Mouse (Mus musculus) heart, adult 2 months (tissue): ENCODE data around the gene Cmss1. TPM values are rescaled to one million over a fixed set of nuclear protein-coding genes. Genes with fewer than 3 reads are reported as not detected.

Experiments
- DNase-seq, 2 experiments: peaks; one replicate each; pipeline ENCODE4 v3.0.0; 2021
- H3K27ac ChIP-seq: fragments of 200-600 bp; 2 replicates; pipeline ENCODE4 v1.8.1; 2022
- H3K27me3 ChIP-seq: fragments of 200-500 bp; 2 replicates; pipeline ENCODE4 v1.6.1; 2012; ENCODE audit warnings: mild to moderate bottlenecking, low read length, inconsistent platforms, mixed read lengths; ENCODE audit not compliant: control insufficient read depth, insufficient read depth
- H3K36me3 ChIP-seq: fragments of 200-500 bp; 2 replicates; pipeline ENCODE4 v1.6.1; 2012; ENCODE audit warnings: low read length, inconsistent platforms; ENCODE audit not compliant: control insufficient read depth, insufficient read depth
- H3K4me1 ChIP-seq: fragments of 200-500 bp; 2 replicates; pipeline ENCODE4 v1.6.1; 2011; ENCODE audit warnings: low read length; ENCODE audit not compliant: control insufficient read depth, insufficient read depth
- H3K4me3 ChIP-seq: fragments of 200-600 bp; 2 replicates; pipeline ENCODE4 v1.8.1; 2022
- H3K79me2 ChIP-seq: fragments of 200-500 bp; replicated peaks from 2 replicates; pipeline ENCODE4 v1.6.1; 2012; ENCODE audit warnings: mild to moderate bottlenecking, inconsistent platforms, low read length, moderate library complexity, mixed read lengths; ENCODE audit not compliant: control insufficient read depth, insufficient read depth
- H3K9ac ChIP-seq: fragments of 200-500 bp; 2 replicates; pipeline ENCODE4 v1.6.1; 2012; ENCODE audit warnings: low read depth, mild to moderate bottlenecking, control low read depth, inconsistent platforms, low read length, mixed read lengths
- CTCF ChIP-seq: fragments of 200-600 bp; IDR thresholded peaks from 2 replicates; pipeline ENCODE4 v1.8.1; 2022; ENCODE audit warnings: antibody characterized with exemption, mild to moderate bottlenecking, moderate library complexity
- EP300 ChIP-seq: fragments of 200-500 bp; IDR thresholded peaks from 2 replicates; pipeline ENCODE4 v1.6.1; 2011; ENCODE audit warnings: low read depth, low read length, control low read depth; ENCODE audit not compliant: insufficient read depth
- POLR2A ChIP-seq: fragments of 200-500 bp; IDR thresholded peaks from 2 replicates; pipeline ENCODE4 v1.6.1; 2011; ENCODE audit warnings: mild to moderate bottlenecking, low read depth, low read length, control low read depth; ENCODE audit not compliant: insufficient read depth
- WGBS: fragments of 180-500 bp; shearing (Covaris S2); methylation state at CpG from one replicate; pipeline ENCODE4 v1.1.7; 2018; 5-methylcytosine and 5-hydroxymethylcytosine counted together
- intact Hi-C: fragments of 180-260 bp; cut with DNase I; formaldehyde crosslinking; loops from one replicate; pipeline ENCODE4 v1.15.1; 2025
- polyA plus RNA-seq: library from polyadenylated mRNA; depleted of rRNA; stranded (reverse); fragments of >200 nt; gene quantifications from 2 replicates; pipeline ENCODE4 v1.2.3, GENCODE M21; 2012
- total RNA-seq, 2 experiments: library from RNA; stranded (reverse); gene quantifications; 2 replicates each; pipeline ENCODE4 v1.2.3; 2021

Cmss1 gene
- total and polyA plus RNA-seq, 3 experiments = 17.6 to 74.3 (median 66.9) TPM

- 55% methylated on average over 5 of the region's 5 CpGs for WGBS
- no peaks in the 10 kb centered on the region for H3K79me2 ChIP-seq
- peak; percentile 53 to 57 for DNase-seq
- intact Hi-C loops = no loop called here
- TF ChIP-seq POLR2A (no peak), EP300 (no peak), CTCF (no peak)
- no peak overlapping the region for H3K4me3 ChIP-seq
- H3K36me3 ChIP-seq = peaks cover 13% of the 10 kb centered on the region
- H3K4me1 ChIP-seq = peaks cover 20% of the 10 kb centered on the region
- H3K27ac ChIP-seq = peak overlapping the region; percentile 69
- H3K27me3 ChIP-seq = no peaks in the 10 kb centered on the region; the same call in 1 of the 2 replicates
- H3K9ac ChIP-seq = peak overlapping the region; percentile 63; the same call in 1 of the 2 replicates
Measured at GRCm38 (mm10) chr16:57419332-57419731, 187.3 kb downstream of the Cmss1 start.

DNA sequence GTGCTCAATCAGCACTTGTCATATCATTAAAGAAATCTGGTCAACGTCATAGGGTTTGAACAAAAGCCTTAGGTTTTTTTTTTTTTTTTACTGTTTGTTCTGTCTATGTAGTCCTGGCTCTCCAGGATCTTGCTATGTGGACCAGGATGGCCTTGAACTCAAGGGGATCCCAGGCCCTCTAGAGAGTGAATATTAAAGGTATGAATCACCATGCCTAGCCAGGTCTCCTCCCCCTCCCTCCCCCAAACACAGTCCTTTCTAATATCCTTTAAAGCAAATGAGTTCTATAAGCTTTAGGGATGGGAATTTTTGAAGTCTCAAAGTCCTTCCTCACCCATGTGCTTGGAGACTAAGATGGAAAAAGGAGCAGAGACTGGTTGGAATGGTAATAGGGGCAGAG, 188.7 kb downstream of the Cmss1 start:
- H3K9ac ChIP-seq = no peak overlapping the region
- H3K4me3 ChIP-seq = no peak overlapping the region
- 69% methylated on average over 1 of the region's 1 CpGs for WGBS
- H3K4me1 ChIP-seq = peaks cover 19% of the 10 kb centered on the region
- no peaks in the 10 kb centered on the region; the same call in 1 of the 2 replicates for H3K27me3 ChIP-seq
- peaks cover 13% of the 10 kb centered on the region for H3K36me3 ChIP-seq
- DNase-seq = no peak
- H3K27ac ChIP-seq = no peak overlapping the region
- H3K79me2 ChIP-seq = no peaks in the 10 kb centered on the region
- no peak for TF ChIP-seq EP300
- intact Hi-C loops = no loop called here

DNA sequence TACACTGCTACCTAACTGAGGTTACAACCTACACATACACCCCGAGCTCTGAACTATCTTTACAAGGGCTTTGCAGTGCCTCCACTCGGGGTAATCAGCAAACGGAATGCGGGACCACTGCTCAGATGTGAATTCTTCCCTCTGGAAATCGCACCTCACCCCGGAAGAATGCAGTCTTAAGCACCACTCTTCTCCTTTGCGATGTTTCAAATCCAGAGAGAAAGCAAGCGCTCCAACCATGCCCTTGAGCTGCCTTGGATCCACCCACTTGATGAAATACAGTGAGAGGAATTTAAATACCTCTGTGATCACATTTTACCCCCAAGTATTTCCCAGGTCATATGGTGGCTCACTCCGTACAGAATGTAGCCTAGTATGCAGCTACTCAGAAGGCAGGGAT, 189.6 kb downstream of the Cmss1 start:
- Histone ChIP-seq H3K4me3 (no peak overlapping the region), H3K79me2 (no peaks in the 10 kb centered on the region), H3K27ac (no peak overlapping the region), H3K9ac (no peak overlapping the region), H3K27me3 (no peaks in the 10 kb centered on the region; the same call in 1 of the 2 replicates), H3K36me3 (peaks cover 10% of the 10 kb centered on the region), H3K4me1 (peaks cover 16% of the 10 kb centered on the region)
- TF ChIP-seq EP300 (no peak), POLR2A (no peak), CTCF (no peak)
- 78% methylated on average over 9 of the region's 9 CpGs for WGBS
- intact Hi-C loops = no loop called here
- no peak for DNase-seq

DNA sequence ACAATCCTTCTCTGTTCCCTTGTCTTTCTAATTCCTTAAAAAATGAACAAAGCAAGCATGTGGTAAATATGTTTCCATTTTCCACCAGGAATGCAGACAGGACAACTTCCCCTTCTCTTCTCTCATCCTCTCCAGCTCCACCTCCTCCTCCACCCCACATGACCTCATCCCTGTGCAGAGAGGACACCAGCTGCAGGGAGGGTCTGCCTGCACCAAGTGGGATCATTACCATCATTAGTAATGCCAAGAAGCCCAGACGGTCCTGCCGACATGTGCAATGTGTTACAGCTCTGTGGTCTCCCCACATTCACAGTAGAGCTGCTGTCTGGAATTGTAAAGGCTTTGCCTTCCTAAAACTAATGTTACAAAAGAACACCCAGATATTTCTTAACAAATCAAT, 190.6 kb downstream of the Cmss1 start:
- TF ChIP-seq EP300 = no peak
- no peak for TF ChIP-seq POLR2A
- TF ChIP-seq CTCF = no peak
- intact Hi-C loops = no loop called here
- H3K27ac ChIP-seq = no peak overlapping the region
- peaks cover 5% of the 10 kb centered on the region for H3K36me3 ChIP-seq
- WGBS = 49% methylated on average over 2 of the region's 2 CpGs
- no peaks in the 10 kb centered on the region for H3K79me2 ChIP-seq
- H3K9ac ChIP-seq = no peak overlapping the region
- no peak for DNase-seq
- H3K4me1 ChIP-seq = peaks cover 11% of the 10 kb centered on the region
- H3K27me3 ChIP-seq = no peaks in the 10 kb centered on the region
- H3K4me3 ChIP-seq = no peak overlapping the region

DNA sequence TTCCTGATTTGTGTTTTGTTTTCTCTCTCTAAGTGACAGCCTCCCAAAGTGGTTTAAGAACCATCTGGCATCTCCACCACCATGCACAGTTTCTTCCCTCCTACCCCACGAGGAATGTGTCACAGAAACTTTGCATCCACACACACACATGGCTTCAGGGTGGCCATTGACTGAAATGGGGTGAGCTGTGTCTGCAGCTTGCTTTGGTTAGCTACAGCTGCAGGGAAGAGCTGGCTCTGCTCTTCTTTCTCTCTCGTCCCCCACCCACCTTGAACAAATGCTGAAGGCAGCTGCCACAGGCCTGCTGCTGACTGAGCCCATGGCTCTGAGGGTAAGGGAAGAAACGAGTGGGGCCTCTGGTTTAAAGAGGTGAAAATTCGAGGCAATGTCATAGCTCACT, 193.9 kb downstream of the Cmss1 start:
- no peak overlapping the region for H3K4me3 ChIP-seq
- H3K27ac ChIP-seq = no peak overlapping the region
- intact Hi-C loops = no loop called here
- no peaks in the 10 kb centered on the region for H3K79me2 ChIP-seq
- peaks cover 2% of the 10 kb centered on the region for H3K4me1 ChIP-seq
- no peaks in the 10 kb centered on the region for H3K36me3 ChIP-seq
- no peak for TF ChIP-seq POLR2A
- no peak for TF ChIP-seq CTCF
- no peak for TF ChIP-seq EP300
- no peaks in the 10 kb centered on the region for H3K27me3 ChIP-seq
- no peak for DNase-seq
- 70% methylated on average over 4 of the region's 4 CpGs for WGBS
- no peak overlapping the region for H3K9ac ChIP-seq

- no peak for DNase-seq
- no peaks in the 10 kb centered on the region; the same call in 1 of the 2 replicates for H3K79me2 ChIP-seq
- H3K4me1 ChIP-seq = no peaks in the 10 kb centered on the region; the same call in none of the 2 replicates
- TF ChIP-seq POLR2A (no peak), CTCF (no peak), EP300 (no peak)
- H3K4me3 ChIP-seq = no peak overlapping the region
- H3K36me3 ChIP-seq = no peaks in the 10 kb centered on the region
- intact Hi-C loops = no loop called here
- H3K9ac ChIP-seq = no peak overlapping the region
- whole genome bisulfite sequencing = 84% methylated on average over 5 of the region's 5 CpGs
- no peak overlapping the region for H3K27ac ChIP-seq
- H3K27me3 ChIP-seq = no peaks in the 10 kb centered on the region
Measured at GRCm38 (mm10) chr16:57403825-57404224, 202.8 kb downstream of the Cmss1 start.

- Histone ChIP-seq H3K9ac (no peak overlapping the region), H3K4me3 (no peak overlapping the region), H3K27ac (no peak overlapping the region), H3K36me3 (no peaks in the 10 kb centered on the region), H3K4me1 (no peaks in the 10 kb centered on the region; the same call in none of the 2 replicates), H3K27me3 (no peaks in the 10 kb centered on the region), H3K79me2 (no peaks in the 10 kb centered on the region; the same call in 1 of the 2 replicates)
- TF ChIP-seq EP300 (no peak), POLR2A (no peak), CTCF (no peak)
- DNase-seq = no peak
- 82% methylated on average over 4 of the region's 4 CpGs for WGBS
- intact Hi-C loops = no loop called here
Measured at GRCm38 (mm10) chr16:57402910-57403309, 203.8 kb downstream of the Cmss1 start.
